Comparison of ENCODE assay signal across 22 mouse cellular contexts in genomic region chr5:18228866-18229265, GRCm38 (mm10).
DNase-seq lines count a peak whose midpoint lies in the region; TF ChIP-seq lines count a peak whose summit lies in the region.
"Had no signal": no experiment of that assay in that cellular context is flagged by ENCODE, and none has a peak within 500 bp of the region (broad histone marks: within the 10 kb centered on the region; RNA-seq: fewer than 3 reads in every experiment).

No protein-coding gene starts in this region.

- TF ChIP-seq POLR2A in myocyte (IDR thresholded peaks at IDR 0.05; ENCODE audit: insufficient read length, low read depth): no peak

- H3K27ac ChIP-seq in left cerebral cortex, adult 2 months: no peak overlapping the region
- H3K27ac ChIP-seq: embryonic facial prominence, embryonic 12.5 days; forebrain, embryonic 12.5 days; hindbrain, embryonic 15.5 days; macrophage; midbrain, embryonic 15.5 days; neural tube, embryonic 13.5 days had no signal

- TF ChIP-seq CTCF in left cerebral cortex, adult 2 months (IDR thresholded peaks at IDR 0.05): no peak

- no peak overlapping the region for H3K4me3 ChIP-seq in left cerebral cortex, adult 2 months
- H3K4me3 ChIP-seq in myocyte: no peak overlapping the region
- H3K4me3 ChIP-seq: embryonic facial prominence, embryonic 12.5 days; forebrain, embryonic 12.5 days; hindbrain, embryonic 15.5 days; midbrain, embryonic 15.5 days; neural tube, embryonic 13.5 days had no signal

- DNase-seq in right cerebral cortex, adult 18-20 months: peak; percentile 71
- no peak for DNase-seq in right cerebral cortex, postnatal 4 days
- DNase-seq in left cerebral cortex, adult 2 months (ENCODE audit: extremely low spot score in 1 of 2, low spot score in 2 of 2): peak; percentile 14
- peak; percentile 82 for DNase-seq in telencephalon, adult 2 months (ENCODE audit: low read depth, low spot score)
- no peak for DNase-seq in cerebellum, adult 11 months
- DNase-seq in kidney, postnatal 14 days: no peak
- DNase-seq in spleen, postnatal 36 days (ENCODE audit: low spot score in 2 of 2): no peak
- DNase-seq: cerebellum, adult 18-20 months; cerebellum, postnatal 14 days; gastrocnemius, postnatal 36 days; heart, postnatal 36 days; kidney, adult 9 months; kidney, postnatal 4 days; thymus, adult 18-20 months; thymus, postnatal 36 days had no signal

- no peaks in the 10 kb centered on the region for H3K27me3 ChIP-seq in myocyte (ENCODE audit: control insufficient read depth, insufficient read depth, insufficient read length)
- H3K27me3 ChIP-seq: embryonic facial prominence, embryonic 12.5 days; forebrain, embryonic 12.5 days; hindbrain, embryonic 15.5 days; midbrain, embryonic 15.5 days; neural tube, embryonic 13.5 days had no signal

- H3K79me2 ChIP-seq in myocyte (ENCODE audit: control insufficient read depth, insufficient read depth): no peaks in the 10 kb centered on the region

- H3ac ChIP-seq in myocyte (ENCODE audit: control insufficient read depth, insufficient read length): no peak overlapping the region

- intact Hi-C loops in left cerebral cortex, adult 2 months (cut with DNase I): loop anchor here (1.0 to 5.0 kb wide), 3 partner anchors 42 to 192 kb away; no protein-coding TSS in a partner anchor

- H3K4me2 ChIP-seq in myocyte (ENCODE audit: low read depth): peak overlapping the region; percentile 64
- H3K4me2 ChIP-seq: embryonic facial prominence, embryonic 12.5 days; forebrain, embryonic 12.5 days; hindbrain, embryonic 15.5 days; midbrain, embryonic 15.5 days; neural tube, embryonic 13.5 days had no signal

- H3K36me3 ChIP-seq in myocyte (ENCODE audit: control insufficient read depth, insufficient read depth): no peaks in the 10 kb centered on the region
- H3K36me3 ChIP-seq: embryonic facial prominence, embryonic 12.5 days; forebrain, embryonic 12.5 days; hindbrain, embryonic 15.5 days; midbrain, embryonic 15.5 days; neural tube, embryonic 13.5 days had no signal

TF ChIP-seq in myocyte, 11 proteins besides CTCF, POLR2A, EP300 and RAD21:
- TF ChIP-seq USF1 (IDR thresholded peaks at IDR 0.05; ENCODE audit: low read depth): no peak
- no peak for TF ChIP-seq TCF12 (IDR thresholded peaks at IDR 0.05; ENCODE audit: insufficient read depth, poor library complexity, severe bottlenecking)
- TF ChIP-seq TCF3 (IDR thresholded peaks at IDR 0.05; ENCODE audit: insufficient read length, low read depth): no peak
- TF ChIP-seq REST (IDR thresholded peaks at IDR 0.05; ENCODE audit: insufficient read depth, insufficient read length): no peak
- no peak for TF ChIP-seq POLR2AphosphoS2 (IDR thresholded peaks at IDR 0.05; ENCODE audit: insufficient read length, low read depth)
- TF ChIP-seq CEBPB (IDR thresholded peaks at IDR 0.05; ENCODE audit: insufficient read depth, poor library complexity, severe bottlenecking): no peak
- no peak for TF ChIP-seq MAX (IDR thresholded peaks at IDR 0.05; ENCODE audit: low read depth)
- TF ChIP-seq MYOG (IDR thresholded peaks at IDR 0.05; ENCODE audit: control insufficient read depth in 1 of 3, insufficient read depth in 1 of 3, insufficient read length in 2 of 3, low read depth in 2 of 3): no peak
- TF ChIP-seq E2F4 (IDR thresholded peaks at IDR 0.05; ENCODE audit: insufficient read depth): no peak
- TF ChIP-seq SRF (IDR thresholded peaks at IDR 0.05; ENCODE audit: control insufficient read depth, insufficient read length, low read depth): no peak
- no peak for TF ChIP-seq MYOD1 (IDR thresholded peaks at IDR 0.05; ENCODE audit: control insufficient read depth in 1 of 3, insufficient read length in 2 of 3, low read depth in 2 of 3)

Comparison
In these comparisons a context has a peak if more than half of its experiments do, and no peak if none do; other contexts are left out.
1. DNase-seq: peak in right cerebral cortex, adult 18-20 months (single experiment), left cerebral cortex, adult 2 months (2 of 2) and telencephalon, adult 2 months (single experiment); none in right cerebral cortex, postnatal 4 days (single experiment), cerebellum, adult 11 months (single experiment), kidney, postnatal 14 days (single experiment) and spleen, postnatal 36 days (0 of 2).